Mouse (Mus musculus) embryonic facial prominence, embryonic 15.5 days (tissue): ENCODE measurements around the gene Hps6. TPM values are rescaled to one million over a fixed set of nuclear protein-coding genes. Genes with fewer than 3 reads are reported as not detected.
A peak's percentile ranks its signal among the peaks of the same experiment; 100 is the strongest.

Experiments used
- ATAC-seq: fragments of 200-750 bp; cut with Nextera tagmentation; 2 replicates; pipeline ENCODE4 v1.8.0; 2017; ENCODE audit warnings: low read depth, moderate TSS enrichment; ENCODE audit not compliant: insufficient number of reproducible peaks, low FRiP score, low TSS enrichment
- H3K27ac ChIP-seq: fragments of 300-500 bp; sonication (generic); replicated peaks from 2 replicates; pipeline ENCODE4 v1.5.1; 2015; ENCODE audit warnings: mild to moderate bottlenecking, inconsistent platforms
- H3K27me3 ChIP-seq: fragments of 300-500 bp; sonication (generic); 2 replicates; pipeline ENCODE4 v1.6.1; 2015; ENCODE audit warnings: inconsistent platforms
- H3K36me3 ChIP-seq: fragments of 300-500 bp; sonication (generic); 2 replicates; pipeline ENCODE4 v1.6.1; 2015; ENCODE audit warnings: mild to moderate bottlenecking, inconsistent platforms
- H3K4me1 ChIP-seq: fragments of 300-500 bp; sonication (generic); 2 replicates; pipeline ENCODE4 v1.6.1; 2015; ENCODE audit warnings: inconsistent platforms
- H3K4me2 ChIP-seq: fragments of 300-500 bp; sonication (generic); replicated peaks from 2 replicates; pipeline ENCODE4 v1.6.1; 2015; ENCODE audit warnings: mild to moderate bottlenecking, inconsistent platforms
- H3K4me3 ChIP-seq: fragments of 300-500 bp; sonication (generic); replicated peaks from 2 replicates; pipeline ENCODE4 v1.5.1; 2015; ENCODE audit warnings: mild to moderate bottlenecking, inconsistent platforms
- H3K9ac ChIP-seq: fragments of 300-500 bp; sonication (generic); 2 replicates; pipeline ENCODE4 v1.6.1; 2015; ENCODE audit warnings: inconsistent platforms
- H3K9me3 ChIP-seq: fragments of 300-500 bp; sonication (generic); replicated peaks from 2 replicates; pipeline ENCODE4 v1.6.1; 2016; ENCODE audit warnings: inconsistent platforms
- WGBS: fragments of 180-500 bp; shearing (Covaris S2); methylation state at CpG from one replicate; pipeline ENCODE4 v1.1.7; 2015; 5-methylcytosine and 5-hydroxymethylcytosine counted together
- polyA plus RNA-seq: library from polyadenylated mRNA; unstranded; fragments of >200 nt; fragmentation: Nextera tagmentation; extraction: Ambion mirVana; gene quantifications from 2 replicates; pipeline ENCODE4 v1.2.1, GENCODE M21; 2015

Gene Hps6
- polyA plus RNA-seq, 1 experiment from 2014 or later, result 8.7 TPM

DNA sequence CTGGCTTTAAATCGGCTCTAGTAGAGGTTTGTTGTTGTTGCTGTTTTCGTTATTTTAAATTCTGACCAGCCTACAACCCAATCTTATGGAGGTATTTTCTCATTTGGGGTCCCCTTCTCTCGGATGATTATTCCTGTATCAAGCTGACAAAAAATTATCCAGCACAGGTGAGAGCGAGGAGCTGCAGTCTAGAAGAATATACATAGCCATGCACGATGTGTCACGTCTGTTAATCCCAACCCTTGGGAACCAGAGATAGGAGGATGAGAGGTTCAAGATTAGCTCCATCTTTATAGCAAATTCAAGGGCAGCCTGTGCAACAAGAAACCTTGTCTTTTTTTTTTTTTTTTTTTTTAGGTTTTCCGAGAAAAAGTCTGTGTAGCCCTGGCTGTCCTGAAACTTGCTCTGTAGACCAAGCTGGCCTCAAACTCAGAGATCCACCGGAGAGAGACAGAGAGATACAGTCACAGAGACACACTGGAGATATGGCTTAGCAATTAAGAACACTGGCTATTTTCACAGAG lies 4.6 kb upstream of the Hps6 start:
- Histone ChIP-seq H3K27ac (no peak overlapping the region), H3K9me3 (no peaks in the 10 kb centered on the region), H3K9ac (peak overlapping the region; percentile 7; the same call in 1 of the 2 replicates), H3K4me3 (peak overlapping the region; percentile 95), H3K4me1 (peaks cover 8% of the 10 kb centered on the region), H3K4me2 (peak overlapping the region; percentile 52), H3K27me3 (no peaks in the 10 kb centered on the region), H3K36me3 (peaks cover 7% of the 10 kb centered on the region; the same call in 1 of the 2 replicates)
- no peak for ATAC-seq
- 10% methylated on average over 8 of the region's 8 CpGs for WGBS

- no peaks in the 10 kb centered on the region for H3K9me3 ChIP-seq
- ATAC-seq, result no peak
- peaks cover 14% of the 10 kb centered on the region for H3K4me1 ChIP-seq
- no peak overlapping the region for H3K9ac ChIP-seq
- no peak overlapping the region for H3K4me3 ChIP-seq
- 57% methylated on average over 1 of the region's 1 CpGs for WGBS
- H3K27me3 ChIP-seq, result no peaks in the 10 kb centered on the region
- peaks cover 7% of the 10 kb centered on the region; the same call in 1 of the 2 replicates for H3K36me3 ChIP-seq
- no peak overlapping the region for H3K4me2 ChIP-seq
- no peak overlapping the region for H3K27ac ChIP-seq
These were observed 3.9 kb upstream of the Hps6 start for GRCm38 (mm10) chr19:45999378-45999777.

DNA sequence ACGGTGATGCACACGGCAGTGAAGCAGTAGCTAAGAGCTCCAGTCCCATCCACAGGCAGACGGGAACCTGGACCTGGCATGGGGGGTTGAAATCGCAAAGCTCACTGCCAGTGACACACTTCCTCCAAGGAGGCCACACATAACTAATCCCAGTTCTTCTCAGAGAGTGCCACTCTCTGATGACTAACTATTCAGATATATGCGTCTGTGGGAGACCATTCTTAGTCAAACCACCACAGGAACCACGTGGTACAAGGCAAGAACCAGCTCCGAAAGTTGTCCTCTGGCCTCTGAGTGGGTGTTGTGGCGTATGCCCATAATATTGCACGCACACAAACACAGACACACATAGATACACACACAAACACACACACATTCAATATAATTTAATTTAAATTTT lies 1.0 kb upstream of the Hps6 start:
- 78% methylated on average over 9 of the region's 9 CpGs for WGBS
- no peak overlapping the region for H3K4me3 ChIP-seq
- H3K9me3 ChIP-seq, result no peaks in the 10 kb centered on the region
- ATAC-seq, result no peak
- no peak overlapping the region for H3K9ac ChIP-seq
- no peak overlapping the region for H3K4me2 ChIP-seq
- no peak overlapping the region for H3K27ac ChIP-seq
- H3K4me1 ChIP-seq, result peaks cover 23% of the 10 kb centered on the region
- peaks cover 10% of the 10 kb centered on the region; the same call in 1 of the 2 replicates for H3K36me3 ChIP-seq
- no peaks in the 10 kb centered on the region for H3K27me3 ChIP-seq

GRCm38 (mm10) chr19:46004814-46005466 lies 1.6 kb downstream of the Hps6 start:
- Histone ChIP-seq H3K9ac (no peak overlapping the region), H3K4me1 (peaks cover 20% of the 10 kb centered on the region), H3K4me3 (no peak overlapping the region), H3K4me2 (no peak overlapping the region), H3K27me3 (no peaks in the 10 kb centered on the region), H3K9me3 (no peaks in the 10 kb centered on the region), H3K36me3 (peaks cover 18% of the 10 kb centered on the region), H3K27ac (no peak overlapping the region)
- no peak for ATAC-seq
- 74% methylated on average over 17 of the region's 17 CpGs for WGBS

- Histone ChIP-seq H3K4me3 (no peak overlapping the region), H3K27me3 (no peaks in the 10 kb centered on the region), H3K4me2 (no peak overlapping the region), H3K9me3 (no peaks in the 10 kb centered on the region), H3K36me3 (peaks cover 18% of the 10 kb centered on the region), H3K27ac (no peak overlapping the region), H3K4me1 (peaks cover 20% of the 10 kb centered on the region), H3K9ac (no peak overlapping the region)
- 77% methylated on average over 7 of the region's 7 CpGs for WGBS
- no peak for ATAC-seq
These were observed 2.4 kb downstream of the Hps6 start for GRCm38 (mm10) chr19:46005680-46006079.

DNA sequence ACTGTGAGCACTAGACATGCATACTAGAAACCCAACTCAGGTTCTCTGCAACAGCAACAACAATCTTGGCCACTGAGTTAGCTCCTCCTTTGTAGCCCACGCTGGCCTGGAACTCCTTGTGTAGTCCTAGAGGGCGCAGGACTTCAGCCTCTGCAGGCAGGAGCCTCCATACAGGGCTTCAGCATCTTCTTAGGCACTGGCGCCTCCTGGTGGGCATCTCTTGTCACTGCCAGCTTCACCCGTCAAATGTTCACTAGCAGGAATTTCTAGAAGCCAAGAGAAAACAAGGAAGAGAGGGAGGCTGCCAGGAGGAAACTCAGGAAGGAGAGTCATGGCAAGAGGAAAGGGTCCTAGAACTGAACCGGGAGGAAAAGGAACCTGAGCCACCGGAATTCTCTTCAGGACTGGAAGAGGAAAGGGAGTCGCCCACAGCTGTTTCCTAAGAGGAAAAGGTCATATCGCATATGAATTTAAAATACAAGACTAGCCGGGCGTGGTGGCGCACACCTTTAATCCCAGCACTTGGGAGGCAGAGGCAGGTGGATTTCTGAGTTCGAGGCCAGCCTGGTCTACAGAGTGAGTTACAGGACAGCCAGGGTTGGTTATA lies 11.4 kb downstream of the Hps6 start:
- no peaks in the 10 kb centered on the region for H3K27me3 ChIP-seq
- H3K4me1 ChIP-seq, result 0 out of 2 replicates have a peak, but pooled peaks cover 2% of the 10 kb centered on the region
- H3K27ac ChIP-seq, result no peak overlapping the region
- no peak overlapping the region for H3K9ac ChIP-seq
- H3K4me2 ChIP-seq, result no peak overlapping the region
- WGBS, result 37% methylated on average over 12 of the region's 12 CpGs
- no peaks in the 10 kb centered on the region for H3K36me3 ChIP-seq
- no peaks in the 10 kb centered on the region for H3K9me3 ChIP-seq
- H3K4me3 ChIP-seq, result no peak overlapping the region
- ATAC-seq, result peak; percentile 69; the same call in 1 of the 2 replicates

DNA sequence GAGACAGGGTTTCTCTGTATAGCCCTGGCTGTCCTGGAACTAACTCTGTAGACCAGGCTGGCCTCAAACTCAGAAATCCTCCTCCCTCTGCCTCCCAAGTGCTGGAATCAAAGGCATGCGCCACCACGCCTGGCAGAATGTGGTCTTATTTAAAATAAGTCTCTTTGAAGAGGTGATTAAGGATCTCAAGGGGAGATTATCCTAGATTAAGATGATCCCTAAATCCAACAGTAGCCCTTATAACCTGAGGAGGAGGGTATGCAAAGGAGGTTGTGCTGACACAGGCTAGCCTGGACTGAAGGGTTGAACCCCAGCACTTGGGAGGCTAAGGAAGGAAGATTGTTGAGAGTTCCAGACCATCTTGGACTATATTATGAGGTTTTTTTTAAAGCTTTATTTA lies 12.7 kb downstream of the Hps6 start:
- ATAC-seq, result no peak
- 60% methylated on average over 2 of the region's 2 CpGs for WGBS
- H3K9me3 ChIP-seq, result no peaks in the 10 kb centered on the region
- H3K36me3 ChIP-seq, result no peaks in the 10 kb centered on the region
- no peak overlapping the region for H3K9ac ChIP-seq
- H3K4me2 ChIP-seq, result no peak overlapping the region
- H3K27me3 ChIP-seq, result no peaks in the 10 kb centered on the region
- no peak overlapping the region for H3K4me3 ChIP-seq
- no peak overlapping the region for H3K27ac ChIP-seq
- 0 out of 2 replicates have a peak, but pooled peaks cover 2% of the 10 kb centered on the region for H3K4me1 ChIP-seq

GRCm38 (mm10) chr19:46024959-46025358 lies 21.7 kb downstream of the Hps6 start:
- 67% methylated on average over 6 of the region's 6 CpGs for WGBS
- H3K27me3 ChIP-seq, result no peaks in the 10 kb centered on the region
- H3K27ac ChIP-seq, result peak overlapping the region; percentile 36; the same call in 1 of the 2 replicates
- no peak overlapping the region for H3K4me3 ChIP-seq
- no peak overlapping the region for H3K4me2 ChIP-seq
- no peak overlapping the region for H3K9ac ChIP-seq
- ATAC-seq, result peak; percentile 52; the same call in 1 of the 2 replicates
- H3K4me1 ChIP-seq, result peaks cover 7% of the 10 kb centered on the region; the same call in 1 of the 2 replicates
- H3K9me3 ChIP-seq, result 0 out of 2 replicates have a peak, but pooled peaks cover 2% of the 10 kb centered on the region
- H3K36me3 ChIP-seq, result peaks cover 5% of the 10 kb centered on the region

- Histone ChIP-seq H3K9ac (no peak overlapping the region), H3K36me3 (peaks cover 18% of the 10 kb centered on the region), H3K9me3 (0 out of 2 replicates have a peak, but pooled peaks cover 2% of the 10 kb centered on the region), H3K4me3 (no peak overlapping the region), H3K27ac (no peak overlapping the region), H3K4me1 (peaks cover 7% of the 10 kb centered on the region; the same call in 1 of the 2 replicates), H3K4me2 (no peak overlapping the region), H3K27me3 (no peaks in the 10 kb centered on the region)
- ATAC-seq, result no peak
- WGBS, result 56% methylated on average over 8 of the region's 8 CpGs
These were observed 23.3 kb downstream of the Hps6 start for GRCm38 (mm10) chr19:46026567-46026966.

DNA sequence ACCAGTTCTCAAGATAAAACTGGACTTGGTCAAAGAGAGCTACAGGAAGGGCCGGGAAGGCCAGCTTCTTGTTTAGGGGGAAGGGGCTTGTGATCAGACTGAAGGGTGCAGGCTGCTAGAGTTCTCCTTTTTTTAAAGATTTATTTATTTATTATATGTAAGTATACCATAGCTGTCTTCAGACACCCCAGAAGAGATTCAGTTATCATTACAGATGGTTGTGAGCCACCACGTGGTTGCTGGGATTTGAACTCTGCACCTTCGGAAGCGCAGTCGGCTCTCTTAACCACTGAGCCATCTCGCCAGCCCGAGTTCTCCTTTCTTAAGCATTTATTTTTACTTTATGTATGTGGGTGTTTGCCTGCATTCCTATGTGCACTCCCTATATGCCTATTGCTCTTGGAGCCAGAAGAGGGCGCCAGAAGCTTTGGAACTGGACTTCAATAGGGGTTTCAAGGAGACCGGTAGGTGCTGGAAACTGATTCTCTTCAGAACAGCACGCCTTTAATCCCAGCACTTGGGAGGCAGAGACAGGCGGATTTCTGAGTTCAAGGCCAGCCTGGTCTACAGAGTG lies 25.5 kb downstream of the Hps6 start:
- Histone ChIP-seq H3K27me3 (no peaks in the 10 kb centered on the region), H3K36me3 (peaks cover 40% of the 10 kb centered on the region), H3K9me3 (0 out of 2 replicates have a peak, but pooled peaks cover 2% of the 10 kb centered on the region), H3K4me1 (peaks cover 7% of the 10 kb centered on the region; the same call in 1 of the 2 replicates), H3K4me2 (no peak overlapping the region), H3K4me3 (no peak overlapping the region), H3K9ac (no peak overlapping the region), H3K27ac (no peak overlapping the region)
- no peak for ATAC-seq
- 69% methylated on average over 11 of the region's 11 CpGs for WGBS

DNA sequence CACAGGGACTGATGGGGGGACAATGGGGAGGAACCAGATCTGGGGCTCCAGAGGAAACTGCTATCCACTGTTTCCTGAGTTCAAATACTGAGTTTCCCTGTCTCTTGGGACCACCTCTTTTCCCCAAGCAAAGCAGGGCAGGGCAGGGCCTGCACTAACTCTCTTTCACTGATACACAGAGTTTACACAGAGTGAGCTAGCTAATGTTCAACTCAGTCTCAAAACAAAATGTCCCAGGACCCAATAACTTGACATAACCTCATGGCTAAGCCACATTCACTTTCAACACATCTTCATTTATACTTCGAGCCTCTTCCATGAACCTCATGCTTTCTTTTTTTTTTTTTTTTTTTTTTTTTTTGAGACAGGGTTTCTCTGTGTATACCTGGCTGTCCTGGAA lies 26.3 kb downstream of the Hps6 start:
- ATAC-seq, result no peak
- Histone ChIP-seq H3K4me3 (no peak overlapping the region), H3K36me3 (peaks cover 49% of the 10 kb centered on the region), H3K4me2 (no peak overlapping the region), H3K4me1 (peaks cover 7% of the 10 kb centered on the region; the same call in 1 of the 2 replicates), H3K9ac (no peak overlapping the region), H3K9me3 (0 out of 2 replicates have a peak, but pooled peaks cover 2% of the 10 kb centered on the region), H3K27me3 (no peaks in the 10 kb centered on the region), H3K27ac (no peak overlapping the region)
- WGBS, result 80% methylated on average over 1 of the region's 1 CpGs
